Mouse (Mus musculus) CH12.LX (cell line): ENCODE data around the gene Cox6a1. TPM values are rescaled to one million over a fixed set of nuclear protein-coding genes. Genes with fewer than 3 reads are reported as not detected.

Experiments used
- DNase-seq: peaks from one replicate; pipeline ENCODE4 v3.0.0-alpha.2; 2013; ENCODE audit errors: extremely low read depth
- H3K27ac ChIP-seq: 2 replicates; pipeline ENCODE4 v1.5.1; 2012; ENCODE audit warnings: low read depth, mild to moderate bottlenecking, control low read depth, moderate library complexity; ENCODE audit not compliant: insufficient read depth
- H3K27me3 ChIP-seq: replicated peaks from 2 replicates; pipeline ENCODE3; 2012; ENCODE audit warnings: inconsistent platforms
- H3K36me3 ChIP-seq, 2 experiments: replicated peaks in 1 of 2; 2 replicates each; pipeline versions ENCODE3 to v1.6.1; 2012; ENCODE audit warnings: inconsistent platforms in 1 of 2, low read length in 1 of 2, mild to moderate bottlenecking in 1 of 2, mixed read lengths in 1 of 2, moderate library complexity in 1 of 2; ENCODE audit not compliant: control insufficient read depth in 1 of 2, insufficient read depth in 1 of 2
- H3K4me1 ChIP-seq, 2 experiments: 2 replicates each; pipeline ENCODE4 v1.6.1; 2012; ENCODE audit warnings: inconsistent platforms in 1 of 2, moderate library complexity in 1 of 2; ENCODE audit not compliant: insufficient read depth in 2 of 2, control insufficient read depth in 1 of 2
- H3K4me2 ChIP-seq: 2 replicates; pipeline ENCODE4 v1.6.1; 2012; ENCODE audit warnings: low read depth, mild to moderate bottlenecking, control low read depth; ENCODE audit not compliant: poor library complexity, insufficient read depth, severe bottlenecking
- H3K4me3 ChIP-seq, 3 experiments: fragments of 150-350 bp in 1 of 3; sonication (generic) in 1 of 3; replicated peaks in 1 of 3; 2 replicates each; pipeline versions ENCODE3 to v1.5.1; 2011 to 2012; ENCODE audit warnings: low read depth in 2 of 3, low read length in 2 of 3, mild to moderate bottlenecking in 2 of 3, moderate library complexity in 2 of 3, control low read depth in 1 of 3, improper control_type of control experiment in 1 of 3, inconsistent platforms in 1 of 3, mixed read lengths in 1 of 3; ENCODE audit not compliant: poor library complexity in 1 of 3
- H3K79me2 ChIP-seq: replicated peaks from 2 replicates; pipeline ENCODE4 v1.6.1; 2012; ENCODE audit warnings: mild to moderate bottlenecking, moderate library complexity; ENCODE audit not compliant: control insufficient read depth, poor library complexity, insufficient read depth, severe bottlenecking; ENCODE audit errors: extremely low read depth
- H3K9ac ChIP-seq: 2 replicates; pipeline ENCODE4 v1.6.1; 2012; ENCODE audit warnings: low read depth, mild to moderate bottlenecking, control low read depth, moderate library complexity; ENCODE audit not compliant: insufficient read depth
- H3K9me3 ChIP-seq: replicated peaks from 2 replicates; pipeline ENCODE3; 2012; ENCODE audit warnings: low read length, inconsistent platforms, mixed read lengths
- BHLHE40 ChIP-seq: IDR thresholded peaks from 2 replicates; pipeline ENCODE4 v1.6.1; 2011; ENCODE audit warnings: mild to moderate bottlenecking, low read depth, low read length, improper control_type of control experiment
- CTCF ChIP-seq, 2 experiments: IDR thresholded peaks in 1 of 2; conservative IDR thresholded peaks in 1 of 2; 2 replicates each; pipeline ENCODE4 v1.5.1; 2011 to 2012; ENCODE audit warnings: low read depth in 2 of 2, low read length in 2 of 2, improper control_type of control experiment in 1 of 2, inconsistent platforms in 1 of 2, mild to moderate bottlenecking in 1 of 2, moderate library complexity in 1 of 2
- IRF4 ChIP-seq: IDR thresholded peaks from 2 replicates; pipeline ENCODE4 v1.6.1; 2014; ENCODE audit warnings: low read depth, mild to moderate bottlenecking, inconsistent platforms, low read length, improper control_type of control experiment
- JUN ChIP-seq: IDR thresholded peaks from 2 replicates; pipeline ENCODE4 v1.6.1; 2011; ENCODE audit warnings: low read depth, mild to moderate bottlenecking, low read length, improper control_type of control experiment, moderate library complexity; ENCODE audit not compliant: insufficient read depth
- JUND ChIP-seq: conservative IDR thresholded peaks from 2 replicates; pipeline ENCODE4 v1.6.1; 2011; ENCODE audit warnings: low read depth, low read length, improper control_type of control experiment
- KAT2A ChIP-seq: IDR thresholded peaks from 2 replicates; pipeline ENCODE4 v1.6.1; 2012; ENCODE audit warnings: low read length, improper control_type of control experiment, inconsistent platforms; ENCODE audit not compliant: insufficient replicate concordance
- MAFK ChIP-seq: IDR thresholded peaks from 2 replicates; pipeline ENCODE4 v1.6.1; 2011; ENCODE audit warnings: low read length, improper control_type of control experiment; ENCODE audit not compliant: insufficient replicate concordance
- MXI1 ChIP-seq: IDR thresholded peaks from 2 replicates; pipeline ENCODE4 v1.6.1; 2011; ENCODE audit warnings: mild to moderate bottlenecking, low read depth, low read length, improper control_type of control experiment
- MYC ChIP-seq: IDR thresholded peaks from 2 replicates; pipeline ENCODE4 v1.6.1; 2011; ENCODE audit warnings: low read depth, mild to moderate bottlenecking, improper control_type of control experiment, low read length
- NRF1 ChIP-seq: IDR thresholded peaks from 2 replicates; pipeline ENCODE4 v1.6.1; 2014; ENCODE audit warnings: low read depth, mild to moderate bottlenecking, inconsistent platforms, low read length, improper control_type of control experiment, moderate library complexity
- POLR2A ChIP-seq: IDR thresholded peaks from 2 replicates; pipeline ENCODE4 v1.6.1; 2011; ENCODE audit warnings: low read depth, mild to moderate bottlenecking, improper control_type of control experiment, low read length
- RAD21 ChIP-seq: IDR thresholded peaks from 2 replicates; pipeline ENCODE4 v1.6.1; 2011; ENCODE audit warnings: low read depth, mild to moderate bottlenecking, low read length, improper control_type of control experiment, moderate library complexity
- SMC3 ChIP-seq: IDR thresholded peaks from 2 replicates; pipeline ENCODE4 v1.6.1; 2011; ENCODE audit warnings: low read depth, low read length, improper control_type of control experiment
- dilution Hi-C: fragments of 300-500 bp; cut with MboI; formaldehyde crosslinking; loops from 2 replicates; pipeline ENCODE4 v1.14.3; 2020; ENCODE audit warnings: low sequenced_read_pairs; ENCODE audit not compliant: extremely low pct_unique_long_range_greater_than_20kb, extremely low pct_ligation_motif_present
- in situ Hi-C: fragments of 300-500 bp; cut with MboI; formaldehyde crosslinking; loops from 3 replicates; pipeline ENCODE4 v1.14.3; 2019; ENCODE audit warnings: low sequenced_read_pairs, low pct_ligation_motif_present, low pct_unique_long_range_greater_than_20kb, mixed read lengths
- polyA plus RNA-seq: library from polyadenylated mRNA; unstranded; fragments of >175 nt; gene quantifications from 2 replicates; pipeline ENCODE4 v1.2.1, GENCODE M21; 2012; ENCODE audit warnings: low read depth; ENCODE audit not compliant: insufficient read length
- total RNA-seq, 2 experiments: library from RNA; depleted of rRNA; stranded (reverse); fragments of 300-350 nt in 1 of 2; fragments of >200 nt in 1 of 2; gene quantifications; 2 replicates each; pipeline ENCODE4 v1.2.3; 2012 to 2014

The Cox6a1 gene
- total and polyA plus RNA-seq, 3 experiments = 257 to 673 (median 612) TPM

DNA sequence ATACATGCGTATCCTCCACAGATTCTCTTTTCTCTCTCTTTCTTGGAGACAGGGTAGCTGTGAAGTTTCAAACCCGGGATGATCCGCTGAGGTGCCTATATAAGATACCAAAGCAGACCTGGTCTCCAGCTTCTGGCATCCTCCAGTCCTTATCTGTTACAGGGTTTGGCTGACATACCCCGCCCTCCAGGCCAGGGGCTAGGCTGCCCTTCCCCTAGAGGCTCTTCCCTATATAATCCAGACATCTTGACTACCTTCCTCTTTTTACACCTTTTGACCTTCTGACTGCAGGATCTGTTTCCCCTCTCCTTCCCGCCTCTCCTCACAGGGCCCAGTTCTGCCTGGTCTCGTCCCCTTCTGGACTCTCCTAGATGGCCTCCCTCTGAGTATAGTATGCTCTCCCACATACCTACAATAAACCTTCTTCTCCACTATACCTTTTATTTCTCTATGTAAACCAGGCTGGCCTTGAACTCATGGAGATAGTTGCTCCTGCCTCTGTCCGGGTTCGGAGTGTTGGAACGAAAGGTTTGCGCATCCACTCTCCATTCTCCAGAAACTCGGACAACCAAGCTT is 22.4 kb downstream of the Cox6a1 start:
- Histone ChIP-seq H3K4me1 (peaks cover 4 to 36% of the 10 kb centered on the region in 2 experiments; a peak in 3 of 4 replicates), H3K9ac (peak overlapping the region; percentile 68), H3K4me2 (peak overlapping the region; percentile 27), H3K27me3 (no peaks in the 10 kb centered on the region), H3K4me3 (peak overlapping the region; percentile 87 to 100 (median 91)), H3K36me3 (peaks cover 13 to 27% of the 10 kb centered on the region in 2 experiments), H3K9me3 (no peaks in the 10 kb centered on the region), H3K27ac (no peak overlapping the region)
- DNase-seq = no peak
- TF ChIP-seq IRF4 (no peak), KAT2A (no peak), NRF1 (no peak), MYC (no peak), RAD21 (no peak), MAFK (no peak)
- TF ChIP-seq, all 38 proteins: peak for 0
- H3K79me2 ChIP-seq = peaks cover 42% of the 10 kb centered on the region
- in situ Hi-C loops (no loop called here), dilution Hi-C loops (no loop called here)

DNA sequence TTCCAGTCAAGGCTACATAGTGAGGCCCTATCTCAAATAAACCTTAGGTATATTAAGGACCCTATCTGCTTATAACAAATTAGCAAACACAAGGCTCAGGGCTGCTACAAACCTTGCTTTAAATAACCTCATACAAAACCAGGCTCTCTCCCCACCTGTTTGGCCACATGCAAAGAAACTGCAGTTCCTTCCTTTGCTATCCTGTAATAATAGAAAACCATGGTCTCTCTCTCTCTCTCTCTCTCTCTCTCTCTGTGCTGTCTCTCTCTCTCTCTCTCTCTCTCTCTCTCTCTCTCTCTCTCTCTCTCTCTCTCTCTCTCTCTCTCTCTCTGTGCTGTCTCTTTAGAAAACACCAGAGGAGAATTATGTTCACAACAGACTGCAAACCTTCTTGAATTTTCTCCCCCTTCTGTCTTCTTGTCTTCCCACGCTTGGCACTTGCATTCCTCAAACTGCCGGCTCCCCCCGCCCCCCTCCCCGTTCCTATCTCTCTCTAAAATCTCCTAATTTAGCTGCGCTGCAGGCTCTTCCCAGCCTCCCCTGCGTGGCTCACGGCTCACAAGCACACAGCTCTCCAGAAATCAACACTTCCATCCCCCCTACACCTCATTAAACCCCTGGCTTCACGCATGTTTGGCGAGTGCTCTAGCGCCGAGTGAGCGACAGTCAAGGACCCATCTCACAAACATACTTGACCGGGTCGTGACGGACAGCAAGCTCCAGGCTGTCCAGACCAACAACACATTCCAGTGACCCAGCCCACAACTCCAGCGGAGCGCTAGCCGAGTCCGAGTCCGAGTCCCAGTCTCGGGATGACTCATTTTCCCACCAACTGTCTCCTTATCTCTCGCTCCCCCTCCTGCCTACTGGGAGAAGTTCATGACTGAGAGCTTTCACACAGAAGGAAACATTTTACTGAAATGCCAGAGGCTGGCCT is 29.5 kb downstream of the Cox6a1 start:
- peaks cover 2 to 25% of the 10 kb centered on the region in 2 experiments; a peak in 2 of 4 replicates for H3K4me1 ChIP-seq
- H3K9ac ChIP-seq = peak overlapping the region; percentile 1; the same call in 1 of the 2 replicates
- H3K9me3 ChIP-seq = no peaks in the 10 kb centered on the region
- DNase-seq = peak; percentile 54
- in situ Hi-C loops = no loop called here
- H3K4me2 ChIP-seq = peak overlapping the region; percentile 76
- no peaks in the 10 kb centered on the region for H3K27me3 ChIP-seq
- dilution Hi-C loops = no loop called here
- no peaks in the 10 kb centered on the region for H3K79me2 ChIP-seq
- peak overlapping the region; percentile 17 to 34 (median 26) for H3K4me3 ChIP-seq
- TF ChIP-seq POLR2A (no peak), MAFK (no peak), CTCF (conservative IDR thresholded peaks at IDR 0.05 in 1 of 2, IDR thresholded peaks at IDR 0.05 in 1 of 2; ENCODE audit: low read depth in 2 of 2, low read length in 2 of 2) (peak in 1 of 2 experiments; percentile 57; a peak in 2 of 4 replicates), JUN (peak; percentile 54; the same call in 1 of the 2 replicates), BHLHE40 (no peak), MXI1 (no peak), JUND (peak; percentile 84), SMC3 (peak; percentile 34), IRF4 (peak; percentile 95), MYC (no peak), RAD21 (peak; percentile 44)
- TF ChIP-seq, all 38 proteins: peak for 6
- no peaks in the 10 kb centered on the region for H3K36me3 ChIP-seq
- H3K27ac ChIP-seq = no peak overlapping the region
